Mouse (Mus musculus) small intestine, adult 2 months (tissue): Measurements from ENCODE around the gene AC134908.4. TPM values are rescaled to one million over a fixed set of nuclear protein-coding genes. Genes with fewer than 3 reads are reported as not detected.

Source experiments
- H3K27ac ChIP-seq: fragments of 200-500 bp; 2 replicates; pipeline ENCODE4 v1.5.1; 2012; ENCODE audit warnings: low read depth, low read length, control low read depth, inconsistent platforms; ENCODE audit not compliant: insufficient read depth
- H3K27me3 ChIP-seq: fragments of 200-500 bp; 2 replicates; pipeline ENCODE4 v1.6.1; 2012; ENCODE audit warnings: mild to moderate bottlenecking, moderate library complexity, low read length, inconsistent platforms; ENCODE audit not compliant: control insufficient read depth, insufficient read depth
- H3K36me3 ChIP-seq: fragments of 200-500 bp; 2 replicates; pipeline ENCODE4 v1.6.1; 2012; ENCODE audit warnings: mild to moderate bottlenecking, low read length, control low read depth, inconsistent platforms; ENCODE audit not compliant: control insufficient read depth, insufficient read depth
- H3K4me1 ChIP-seq: fragments of 200-500 bp; 2 replicates; pipeline ENCODE4 v1.6.1; 2012; ENCODE audit warnings: low read length, inconsistent platforms, mixed read lengths; ENCODE audit not compliant: control insufficient read depth, insufficient read depth, insufficient read length
- H3K4me3 ChIP-seq: fragments of 200-500 bp; 2 replicates; pipeline ENCODE4 v1.5.1; 2012; ENCODE audit warnings: low read depth, mild to moderate bottlenecking, control low read depth, inconsistent platforms, low read length, moderate library complexity
- CTCF ChIP-seq: fragments of 200-500 bp; IDR thresholded peaks from 2 replicates; pipeline ENCODE4 v1.5.1; 2012; ENCODE audit warnings: low read depth, mild to moderate bottlenecking, control low read depth, inconsistent platforms, low read length, moderate library complexity, mixed read lengths; ENCODE audit not compliant: insufficient replicate concordance, insufficient read length; ENCODE audit errors: extremely low read depth
- POLR2A ChIP-seq: fragments of 200-500 bp; IDR thresholded peaks from 2 replicates; pipeline ENCODE4 v1.6.1; 2012; ENCODE audit warnings: low read depth, mild to moderate bottlenecking, control low read depth, inconsistent platforms, low read length, moderate library complexity
- WGBS: fragments of 180-500 bp; shearing (Covaris S2); methylation state at CpG from one replicate; pipeline ENCODE4 v1.1.7; 2018; 5-methylcytosine and 5-hydroxymethylcytosine counted together
- polyA plus RNA-seq: library from polyadenylated mRNA; depleted of rRNA; stranded (reverse); fragments of >200 nt; gene quantifications from 2 replicates; pipeline ENCODE4 v1.2.3, GENCODE M21; 2012

Gene AC134908.4
- polyA plus RNA-seq, 1 experiment: not detected

GRCm38 (mm10) chr17:25840519-25840918, 45.1 kb upstream of the AC134908.4 start:
- H3K27me3 ChIP-seq: no peaks in the 10 kb centered on the region
- H3K27ac ChIP-seq: no peak overlapping the region
- WGBS: 94% methylated on average over 6 of the region's 6 CpGs
- H3K4me3 ChIP-seq: no peak overlapping the region
- H3K4me1 ChIP-seq: peaks cover 30% of the 10 kb centered on the region
- TF ChIP-seq POLR2A (no peak), CTCF (no peak)
- peaks cover 35% of the 10 kb centered on the region for H3K36me3 ChIP-seq

- 0 out of 2 replicates have a peak overlapping the region, but pooled peaks have one; percentile 11 for H3K4me3 ChIP-seq
- 53% methylated on average over 14 of the region's 14 CpGs for WGBS
- peak overlapping the region; percentile 60; the same call in 1 of the 2 replicates for H3K27ac ChIP-seq
- peaks cover 38% of the 10 kb centered on the region for H3K4me1 ChIP-seq
- H3K36me3 ChIP-seq: peaks cover 35% of the 10 kb centered on the region
- TF ChIP-seq POLR2A (no peak), CTCF (no peak)
- no peaks in the 10 kb centered on the region for H3K27me3 ChIP-seq
Measured at GRCm38 (mm10) chr17:25839455-25840235, 44.2 kb upstream of the AC134908.4 start.

GRCm38 (mm10) chr17:25838904-25839303, 43.4 kb upstream of the AC134908.4 start:
- Histone ChIP-seq H3K27me3 (no peaks in the 10 kb centered on the region), H3K4me1 (peaks cover 45% of the 10 kb centered on the region), H3K27ac (peak overlapping the region; percentile 10; the same call in 1 of the 2 replicates), H3K36me3 (peaks cover 35% of the 10 kb centered on the region), H3K4me3 (no peak overlapping the region)
- TF ChIP-seq POLR2A (no peak), CTCF (no peak)
- WGBS: 82% methylated on average over 4 of the region's 4 CpGs

GRCm38 (mm10) chr17:25837533-25837932, 42.1 kb upstream of the AC134908.4 start:
- 80% methylated on average over 3 of the region's 3 CpGs for WGBS
- Histone ChIP-seq H3K27me3 (no peaks in the 10 kb centered on the region), H3K4me1 (peaks cover 39% of the 10 kb centered on the region), H3K27ac (0 out of 2 replicates have a peak overlapping the region, but pooled peaks have one; percentile 4), H3K36me3 (peaks cover 35% of the 10 kb centered on the region), H3K4me3 (no peak overlapping the region)
- TF ChIP-seq POLR2A (no peak), CTCF (no peak)

- Histone ChIP-seq H3K27ac (0 out of 2 replicates have a peak within 1 kb of the TSS, but pooled peaks have one; percentile 4), H3K27me3 (no peaks in the 10 kb centered on the region), H3K36me3 (peaks cover 31% of the 10 kb centered on the region), H3K4me1 (peaks cover 39% of the 10 kb centered on the region), H3K4me3 (peak within 1 kb of the TSS; percentile 43)
- 4% methylated on average over 29 of the region's 29 CpGs for WGBS
- no peak for TF ChIP-seq POLR2A
- TF ChIP-seq CTCF: no peak
Measured at GRCm38 (mm10) chr17:25837076-25837410, 41.6 kb upstream of the AC134908.4 start, which contains the start of gene Rhbdl1. Gene Rhbdl1, minus strand, starts transcription at chr17:25837295.

- WGBS: 23% methylated on average over 23 of the region's 23 CpGs
- peaks cover 28% of the 10 kb centered on the region for H3K36me3 ChIP-seq
Measured at GRCm38 (mm10) chr17:25836397-25837075, 41.1 kb upstream of the AC134908.4 start.

GRCm38 (mm10) chr17:25835816-25836215, 40.4 kb upstream of the AC134908.4 start:
- TF ChIP-seq POLR2A: no peak
- TF ChIP-seq CTCF: no peak
- Histone ChIP-seq H3K4me3 (no peak overlapping the region), H3K4me1 (peaks cover 50% of the 10 kb centered on the region), H3K27me3 (no peaks in the 10 kb centered on the region), H3K27ac (no peak overlapping the region), H3K36me3 (peaks cover 28% of the 10 kb centered on the region)
- WGBS: 89% methylated on average over 16 of the region's 16 CpGs

More at GRCm38 (mm10) chr17:25836397-25837075, 41.1 kb upstream of the AC134908.4 start:
- H3K27ac ChIP-seq: no peak overlapping the region
- peak overlapping the region; percentile 43 for H3K4me3 ChIP-seq
- peaks cover 44% of the 10 kb centered on the region for H3K4me1 ChIP-seq
- no peak for TF ChIP-seq CTCF
- no peak for TF ChIP-seq POLR2A
- no peaks in the 10 kb centered on the region for H3K27me3 ChIP-seq
